Mouse (Mus musculus) adrenal gland, postnatal 4 days (tissue): ENCODE results near the gene Mael. TPM values are rescaled to one million over a fixed set of nuclear protein-coding genes. Genes with fewer than 3 reads are reported as not detected.

Experiments
- DNase-seq, 2 experiments: peaks; one replicate each; pipeline ENCODE4 v3.0.0; 2021 to 2022; ENCODE audit warnings: low spot score in 2 of 2, mixed read lengths in 2 of 2
- total RNA-seq, 2 experiments: library from RNA; stranded (reverse); gene quantifications; 2 replicates each; pipeline ENCODE4 v1.2.3; 2021

Mael gene
- total RNA-seq, 2 experiments from 2014 or later: not detected

- peak; percentile 38 to 50 for DNase-seq
Measured at GRCm38 (mm10) chr1:166154162-166155112, 84.1 kb downstream of the Mael start.

GRCm38 (mm10) chr1:166153351-166154120, 85.0 kb downstream of the Mael start:
- DNase-seq: peak; percentile 65 to 78

- no peak for DNase-seq
Measured at GRCm38 (mm10) chr1:166152034-166152433, 86.5 kb downstream of the Mael start.

GRCm38 (mm10) chr1:166151341-166151740, 87.2 kb downstream of the Mael start:
- DNase-seq: no peak

Other genes with a start within 250 kb of the Mael start
- gene Pou2f1, start 236.1 kb downstream of the Mael start, total RNA-seq: 10 to 100 TPM; 25.2 to 25.5 TPM
- 1 to 10 TPM; 1.3 to 3.2 TPM for gene Dusp27, start 110.8 kb downstream of the Mael start, total RNA-seq
- under 1 TPM; 0.50 to 0.59 TPM for gene Gpa33, start 108.5 kb downstream of the Mael start, total RNA-seq
- 1 to 10 TPM; 3.9 to 7.8 TPM for gene Ildr2, start 15.4 kb upstream of the Mael start, total RNA-seq
- 10 to 100 TPM; 27.1 to 30.0 TPM for gene Tada1, start 140.3 kb upstream of the Mael start, total RNA-seq
- 10 to 100 TPM; 35.3 to 36.0 TPM for gene Pogk, start 171.1 kb upstream of the Mael start, total RNA-seq